Mouse (Mus musculus) heart, adult 2 months (tissue): Measurements from ENCODE around the gene Eva1a. TPM values are rescaled to one million over a fixed set of nuclear protein-coding genes. Genes with fewer than 3 reads are reported as not detected.

Experiments used
- DNase-seq, 2 experiments: peaks; one replicate each; pipeline ENCODE4 v3.0.0; 2021
- H3K27ac ChIP-seq: fragments of 200-600 bp; 2 replicates; pipeline ENCODE4 v1.8.1; 2022
- H3K27me3 ChIP-seq: fragments of 200-500 bp; 2 replicates; pipeline ENCODE4 v1.6.1; 2012; ENCODE audit warnings: mild to moderate bottlenecking, low read length, inconsistent platforms, mixed read lengths; ENCODE audit not compliant: control insufficient read depth, insufficient read depth
- H3K36me3 ChIP-seq: fragments of 200-500 bp; 2 replicates; pipeline ENCODE4 v1.6.1; 2012; ENCODE audit warnings: low read length, inconsistent platforms; ENCODE audit not compliant: control insufficient read depth, insufficient read depth
- H3K4me1 ChIP-seq: fragments of 200-500 bp; 2 replicates; pipeline ENCODE4 v1.6.1; 2011; ENCODE audit warnings: low read length; ENCODE audit not compliant: control insufficient read depth, insufficient read depth
- H3K4me3 ChIP-seq: fragments of 200-600 bp; 2 replicates; pipeline ENCODE4 v1.8.1; 2022
- H3K79me2 ChIP-seq: fragments of 200-500 bp; replicated peaks from 2 replicates; pipeline ENCODE4 v1.6.1; 2012; ENCODE audit warnings: mild to moderate bottlenecking, inconsistent platforms, low read length, moderate library complexity, mixed read lengths; ENCODE audit not compliant: control insufficient read depth, insufficient read depth
- H3K9ac ChIP-seq: fragments of 200-500 bp; 2 replicates; pipeline ENCODE4 v1.6.1; 2012; ENCODE audit warnings: low read depth, mild to moderate bottlenecking, control low read depth, inconsistent platforms, low read length, mixed read lengths
- CTCF ChIP-seq: fragments of 200-600 bp; IDR thresholded peaks from 2 replicates; pipeline ENCODE4 v1.8.1; 2022; ENCODE audit warnings: antibody characterized with exemption, mild to moderate bottlenecking, moderate library complexity
- EP300 ChIP-seq: fragments of 200-500 bp; IDR thresholded peaks from 2 replicates; pipeline ENCODE4 v1.6.1; 2011; ENCODE audit warnings: low read depth, low read length, control low read depth; ENCODE audit not compliant: insufficient read depth
- POLR2A ChIP-seq: fragments of 200-500 bp; IDR thresholded peaks from 2 replicates; pipeline ENCODE4 v1.6.1; 2011; ENCODE audit warnings: mild to moderate bottlenecking, low read depth, low read length, control low read depth; ENCODE audit not compliant: insufficient read depth
- WGBS: fragments of 180-500 bp; shearing (Covaris S2); methylation state at CpG from one replicate; pipeline ENCODE4 v1.1.7; 2018; 5-methylcytosine and 5-hydroxymethylcytosine counted together
- intact Hi-C: fragments of 180-260 bp; cut with DNase I; formaldehyde crosslinking; loops from one replicate; pipeline ENCODE4 v1.15.1; 2025
- polyA plus RNA-seq: library from polyadenylated mRNA; depleted of rRNA; stranded (reverse); fragments of >200 nt; gene quantifications from 2 replicates; pipeline ENCODE4 v1.2.3, GENCODE M21; 2012
- total RNA-seq, 2 experiments: library from RNA; stranded (reverse); gene quantifications; 2 replicates each; pipeline ENCODE4 v1.2.3; 2021

Eva1a gene
- total and polyA plus RNA-seq, 3 experiments, result 1.8 to 2.4 (median 2.0) TPM

- no peak for DNase-seq
- Histone ChIP-seq H3K79me2 (no peaks in the 10 kb centered on the region), H3K27ac (no peak overlapping the region), H3K4me1 (no peaks in the 10 kb centered on the region), H3K27me3 (no peaks in the 10 kb centered on the region), H3K4me3 (no peak overlapping the region), H3K9ac (no peak overlapping the region), H3K36me3 (no peaks in the 10 kb centered on the region)
- intact Hi-C loops, result no loop called here
- WGBS, result 92% methylated on average over 1 of the region's 1 CpGs
- TF ChIP-seq POLR2A (no peak), EP300 (no peak), CTCF (no peak)
Observed at GRCm38 (mm10) chr6:82111111-82111510, 70.3 kb downstream of the Eva1a start.

GRCm38 (mm10) chr6:82111540-82111939 lies 70.7 kb downstream of the Eva1a start:
- TF ChIP-seq CTCF (no peak), POLR2A (no peak), EP300 (no peak)
- Histone ChIP-seq H3K79me2 (no peaks in the 10 kb centered on the region), H3K36me3 (no peaks in the 10 kb centered on the region), H3K27ac (no peak overlapping the region), H3K27me3 (no peaks in the 10 kb centered on the region), H3K4me1 (no peaks in the 10 kb centered on the region), H3K4me3 (no peak overlapping the region), H3K9ac (no peak overlapping the region)
- intact Hi-C loops, result no loop called here
- WGBS, result 66% methylated on average over 3 of the region's 3 CpGs
- no peak for DNase-seq

GRCm38 (mm10) chr6:82112127-82113090 lies 71.6 kb downstream of the Eva1a start:
- intact Hi-C loops, result no loop called here
- no peak for DNase-seq
- WGBS, result 70% methylated on average over 14 of the region's 14 CpGs

GRCm38 (mm10) chr6:82115335-82115965 lies 74.6 kb downstream of the Eva1a start:
- 30% methylated on average over 3 of the region's 3 CpGs for WGBS
- no peak for DNase-seq
- Histone ChIP-seq H3K9ac (no peak overlapping the region), H3K27me3 (no peaks in the 10 kb centered on the region), H3K27ac (no peak overlapping the region), H3K36me3 (no peaks in the 10 kb centered on the region), H3K4me3 (no peak overlapping the region), H3K79me2 (no peaks in the 10 kb centered on the region), H3K4me1 (0 out of 2 replicates have a peak, but pooled peaks cover 2% of the 10 kb centered on the region)
- intact Hi-C loops, result no loop called here
- TF ChIP-seq POLR2A, result no peak
- no peak for TF ChIP-seq CTCF
- no peak for TF ChIP-seq EP300

More at GRCm38 (mm10) chr6:82112127-82113090, 71.6 kb downstream of the Eva1a start:
- H3K9ac ChIP-seq, result no peak overlapping the region
- H3K4me1 ChIP-seq, result no peaks in the 10 kb centered on the region
- no peak overlapping the region for H3K27ac ChIP-seq
- H3K4me3 ChIP-seq, result no peak overlapping the region
- H3K27me3 ChIP-seq, result no peaks in the 10 kb centered on the region
- TF ChIP-seq CTCF (no peak), POLR2A (no peak), EP300 (no peak)
- H3K79me2 ChIP-seq, result no peaks in the 10 kb centered on the region
- H3K36me3 ChIP-seq, result no peaks in the 10 kb centered on the region

GRCm38 (mm10) chr6:82116176-82116575 lies 75.3 kb downstream of the Eva1a start:
- no peak overlapping the region for H3K4me3 ChIP-seq
- no peak overlapping the region for H3K9ac ChIP-seq
- 0 out of 2 replicates have a peak, but pooled peaks cover 2% of the 10 kb centered on the region for H3K4me1 ChIP-seq
- H3K79me2 ChIP-seq, result no peaks in the 10 kb centered on the region
- no peaks in the 10 kb centered on the region for H3K36me3 ChIP-seq
- intact Hi-C loops, result no loop called here
- H3K27ac ChIP-seq, result no peak overlapping the region
- no peaks in the 10 kb centered on the region for H3K27me3 ChIP-seq
- DNase-seq, result no peak
- no peak for TF ChIP-seq POLR2A
- no peak for TF ChIP-seq CTCF
- no peak for TF ChIP-seq EP300
- 24% methylated on average over 3 of the region's 3 CpGs for WGBS

GRCm38 (mm10) chr6:82117871-82118270 lies 77.0 kb downstream of the Eva1a start:
- H3K4me3 ChIP-seq, result no peak overlapping the region
- no peak for DNase-seq
- TF ChIP-seq POLR2A, result no peak
- no peak for TF ChIP-seq EP300
- no peak for TF ChIP-seq CTCF
- no peaks in the 10 kb centered on the region for H3K79me2 ChIP-seq
- intact Hi-C loops, result loop anchor here (2.0 kb wide), 1 partner anchor 77 kb away; the partner anchor contains the start of gene Eva1a
- no peaks in the 10 kb centered on the region for H3K27me3 ChIP-seq
- no peaks in the 10 kb centered on the region for H3K36me3 ChIP-seq
- H3K4me1 ChIP-seq, result 0 out of 2 replicates have a peak, but pooled peaks cover 2% of the 10 kb centered on the region
- WGBS, result 88% methylated on average over 5 of the region's 5 CpGs
- H3K27ac ChIP-seq, result no peak overlapping the region
- H3K9ac ChIP-seq, result no peak overlapping the region
